Mouse (Mus musculus) layer of hippocampus, postnatal 25 days (tissue): Measurements from ENCODE around the gene Slc39a11. TPM values are rescaled to one million over a fixed set of nuclear protein-coding genes. Genes with fewer than 3 reads are reported as not detected.

Source experiments
- DNase-seq, 2 experiments: peaks; one replicate each; pipeline ENCODE4 v3.0.0; 2022; ENCODE audit warnings: mixed read lengths in 2 of 2, low spot score in 1 of 2; ENCODE audit errors: extremely low spot score in 1 of 2
- total RNA-seq, 2 experiments: library from RNA; stranded (reverse); gene quantifications; 2 replicates each; pipeline ENCODE4 v1.2.3; 2021

Slc39a11 gene
- total RNA-seq, 2 experiments from 2014 or later = 23.0 to 23.3 TPM

GRCm38 (mm10) chr11:113638680-113639079 is 11.2 kb downstream of the Slc39a11 start:
- DNase-seq = no peak

GRCm38 (mm10) chr11:113634699-113635121 is 15.2 kb downstream of the Slc39a11 start:
- DNase-seq = no peak

- DNase-seq = no peak
Measured at GRCm38 (mm10) chr11:113633398-113633797, 16.5 kb downstream of the Slc39a11 start.

GRCm38 (mm10) chr11:113632303-113632702 is 17.6 kb downstream of the Slc39a11 start:
- no peak for DNase-seq

GRCm38 (mm10) chr11:113631862-113632261 is 18.0 kb downstream of the Slc39a11 start:
- DNase-seq = no peak

- no peak for DNase-seq
Measured at GRCm38 (mm10) chr11:113631302-113631701, 18.6 kb downstream of the Slc39a11 start.

GRCm38 (mm10) chr11:113630642-113631041 is 19.2 kb downstream of the Slc39a11 start:
- DNase-seq = no peak

GRCm38 (mm10) chr11:113627785-113628184 is 22.1 kb downstream of the Slc39a11 start:
- DNase-seq = no peak

- DNase-seq = no peak
Measured at GRCm38 (mm10) chr11:113625437-113625836, 24.4 kb downstream of the Slc39a11 start.

- no peak for DNase-seq
Measured at GRCm38 (mm10) chr11:113622028-113622427, 27.9 kb downstream of the Slc39a11 start.

GRCm38 (mm10) chr11:113621001-113621400 is 28.9 kb downstream of the Slc39a11 start:
- no peak for DNase-seq

GRCm38 (mm10) chr11:113619420-113620080 is 30.3 kb downstream of the Slc39a11 start:
- DNase-seq = no peak

GRCm38 (mm10) chr11:113618672-113619419 is 31.0 kb downstream of the Slc39a11 start, which contains the start of gene Sstr2:
Gene Sstr2, plus strand, starts transcription at chr11:113619342.
- DNase-seq = peak; percentile 80 to 81

- DNase-seq = no peak
Measured at GRCm38 (mm10) chr11:113618303-113618671, 31.6 kb downstream of the Slc39a11 start.

GRCm38 (mm10) chr11:113617132-113617911 is 32.6 kb downstream of the Slc39a11 start:
- peak; percentile 54 to 87 for DNase-seq

- no peak for DNase-seq
Measured at GRCm38 (mm10) chr11:113614476-113614875, 35.4 kb downstream of the Slc39a11 start.

- DNase-seq = peak; percentile 51 to 73
Measured at GRCm38 (mm10) chr11:113611664-113612611, 37.9 kb downstream of the Slc39a11 start.

GRCm38 (mm10) chr11:113611112-113611646 is 38.7 kb downstream of the Slc39a11 start:
- no peak for DNase-seq

GRCm38 (mm10) chr11:113610266-113610665 is 39.6 kb downstream of the Slc39a11 start:
- no peak for DNase-seq

GRCm38 (mm10) chr11:113609581-113609980 is 40.3 kb downstream of the Slc39a11 start:
- DNase-seq = no peak
